Mouse (Mus musculus) olfactory bulb, adult 2 months (tissue): ENCODE data around the gene Ppp1r14d.

Source experiments
- CTCF ChIP-seq: fragments of 200-500 bp; IDR thresholded peaks from 2 replicates; pipeline ENCODE4 v1.5.1; 2012; ENCODE audit warnings: low read depth, mild to moderate bottlenecking, low read length, moderate library complexity; ENCODE audit not compliant: insufficient read depth
- POLR2A ChIP-seq: fragments of 200-500 bp; IDR thresholded peaks from 2 replicates; pipeline ENCODE4 v1.6.1; 2012; ENCODE audit warnings: mild to moderate bottlenecking, low read depth, low read length, moderate library complexity; ENCODE audit not compliant: insufficient read depth

DNA sequence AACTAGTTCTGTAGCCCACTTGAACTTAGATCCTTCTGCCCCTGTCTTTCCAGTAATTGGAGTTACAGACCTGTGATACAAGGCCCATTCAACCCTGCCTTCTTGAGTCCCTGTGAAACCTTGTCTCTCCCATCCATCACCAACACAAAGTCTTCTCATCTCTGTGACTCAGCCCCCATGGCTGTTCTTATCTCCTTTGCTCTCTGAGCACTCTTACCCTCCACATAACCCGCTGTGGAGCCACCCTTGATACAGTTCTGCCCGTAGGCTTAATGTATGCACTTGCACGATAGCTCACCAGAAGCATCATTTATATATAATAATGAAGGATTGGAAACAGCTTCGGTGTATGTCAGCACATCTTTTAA, 11.1 kb upstream of the Ppp1r14d start:
- TF ChIP-seq CTCF (no peak), POLR2A (no peak)
